Mouse (Mus musculus) testis, adult 2 months (tissue): Measurements from ENCODE around the gene Shroom1.

Experiments
- CTCF ChIP-seq: fragments of 200-500 bp; IDR thresholded peaks from 2 replicates; pipeline ENCODE4 v1.5.1; 2012; ENCODE audit warnings: low read depth, mild to moderate bottlenecking, inconsistent platforms, low read length, moderate library complexity; ENCODE audit not compliant: control insufficient read depth, insufficient read depth, insufficient replicate concordance
- POLR2A ChIP-seq: fragments of 200-500 bp; IDR thresholded peaks from 2 replicates; pipeline ENCODE4 v1.6.1; 2012; ENCODE audit warnings: low read depth, mild to moderate bottlenecking, inconsistent platforms, low read length, moderate library complexity; ENCODE audit not compliant: control insufficient read depth

DNA sequence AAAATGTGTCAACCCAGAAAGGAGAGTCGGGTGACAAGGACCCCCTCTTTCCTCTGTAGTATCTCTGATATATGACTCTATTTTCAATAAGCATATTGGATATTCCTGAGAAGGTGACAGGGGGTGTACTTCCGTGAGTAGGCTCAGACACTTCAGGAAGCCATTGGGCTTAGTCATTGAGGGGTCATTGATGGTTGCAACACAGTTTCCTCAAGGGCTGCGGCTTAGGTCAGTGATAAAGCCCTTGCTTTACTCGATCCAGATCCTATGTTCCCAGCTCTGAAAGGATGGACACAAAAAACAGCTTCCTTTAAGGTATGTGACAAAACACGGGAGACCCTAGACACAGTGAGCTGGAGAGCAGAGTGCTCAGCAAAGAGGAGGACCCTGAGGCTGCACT is 46.7 kb downstream of the Shroom1 start:
- no peak for TF ChIP-seq CTCF
- no peak for TF ChIP-seq POLR2A
